Mouse (Mus musculus): ENCODE data around the gene Myh14. TPM values are rescaled to one million over a fixed set of nuclear protein-coding genes. Genes with fewer than 3 reads are reported as not detected.

Gene Myh14
- polyA plus RNA-seq, 1 experiment from 2014 or later = 2.2 TPM

DNA sequence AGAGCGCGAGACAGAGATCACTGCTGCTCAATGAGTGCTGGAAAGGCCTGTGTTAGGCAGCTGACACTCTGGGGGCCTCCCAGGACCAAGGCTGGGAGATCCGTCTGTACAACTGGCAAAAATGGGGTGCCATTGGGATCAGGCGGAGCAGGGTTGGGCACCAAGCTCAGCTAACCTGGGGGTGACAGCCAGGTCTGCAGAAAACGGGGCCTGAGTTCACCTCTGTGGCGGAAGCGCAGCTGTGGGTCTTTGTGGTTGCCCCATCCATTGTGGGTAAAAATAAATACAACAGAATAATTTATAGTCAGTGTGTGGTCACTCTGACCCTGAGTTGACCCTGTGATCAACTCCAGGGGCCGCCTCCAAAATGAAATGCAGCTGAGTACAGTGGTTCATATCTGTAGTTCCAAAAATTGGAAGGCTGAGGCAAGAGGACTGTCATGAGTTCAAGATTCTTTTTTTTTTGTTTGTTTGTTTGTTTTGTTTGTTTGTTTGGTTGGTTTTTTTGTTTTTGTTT is 21.5 kb downstream of the Myh14 start:
- peaks cover 14% of the 10 kb centered on the region for H3K27me3 ChIP-seq (ENCODE audit: control insufficient read depth, insufficient read depth, low read length)
- H3K4me1 ChIP-seq (ENCODE audit: control insufficient read depth, insufficient read depth, low read length) = no peaks in the 10 kb centered on the region
- DNase-seq (ENCODE audit: low spot score) = no peak
- H3K9ac ChIP-seq (ENCODE audit: low read length) = no peak overlapping the region
- ATAC-seq (ENCODE audit: insufficient read depth, low FRiP score, low TSS enrichment) = no peak
- H3K4me2 ChIP-seq (ENCODE audit: low read depth) = no peak overlapping the region
- H3K9me3 ChIP-seq (ENCODE audit: control insufficient read depth, low read length) = no peaks in the 10 kb centered on the region
- no peak overlapping the region for H3K27ac ChIP-seq (ENCODE audit: low read depth, low read length)
- 64% methylated on average over 8 of the region's 8 CpGs for WGBS
- no peak overlapping the region for H3K4me3 ChIP-seq (ENCODE audit: low read depth, low read length)
- H3K36me3 ChIP-seq (ENCODE audit: control insufficient read depth, insufficient read depth, low read length) = no peaks in the 10 kb centered on the region

GRCm38 (mm10) chr7:44647729-44648128 is 22.9 kb downstream of the Myh14 start:
- peaks cover 14% of the 10 kb centered on the region for H3K27me3 ChIP-seq (ENCODE audit: control insufficient read depth, insufficient read depth, low read length)
- H3K9ac ChIP-seq (ENCODE audit: low read length) = no peak overlapping the region
- H3K9me3 ChIP-seq (ENCODE audit: control insufficient read depth, low read length) = no peaks in the 10 kb centered on the region
- H3K27ac ChIP-seq (ENCODE audit: low read depth, low read length) = no peak overlapping the region
- no peaks in the 10 kb centered on the region for H3K4me1 ChIP-seq (ENCODE audit: control insufficient read depth, insufficient read depth, low read length)
- no peak overlapping the region for H3K4me3 ChIP-seq (ENCODE audit: low read depth, low read length)
- no peaks in the 10 kb centered on the region for H3K36me3 ChIP-seq (ENCODE audit: control insufficient read depth, insufficient read depth, low read length)
- no peak for DNase-seq (ENCODE audit: low spot score)
- H3K4me2 ChIP-seq (ENCODE audit: low read depth) = no peak overlapping the region
- no peak for ATAC-seq (ENCODE audit: insufficient read depth, low FRiP score, low TSS enrichment)
- 75% methylated on average over 10 of the region's 10 CpGs for WGBS

DNA sequence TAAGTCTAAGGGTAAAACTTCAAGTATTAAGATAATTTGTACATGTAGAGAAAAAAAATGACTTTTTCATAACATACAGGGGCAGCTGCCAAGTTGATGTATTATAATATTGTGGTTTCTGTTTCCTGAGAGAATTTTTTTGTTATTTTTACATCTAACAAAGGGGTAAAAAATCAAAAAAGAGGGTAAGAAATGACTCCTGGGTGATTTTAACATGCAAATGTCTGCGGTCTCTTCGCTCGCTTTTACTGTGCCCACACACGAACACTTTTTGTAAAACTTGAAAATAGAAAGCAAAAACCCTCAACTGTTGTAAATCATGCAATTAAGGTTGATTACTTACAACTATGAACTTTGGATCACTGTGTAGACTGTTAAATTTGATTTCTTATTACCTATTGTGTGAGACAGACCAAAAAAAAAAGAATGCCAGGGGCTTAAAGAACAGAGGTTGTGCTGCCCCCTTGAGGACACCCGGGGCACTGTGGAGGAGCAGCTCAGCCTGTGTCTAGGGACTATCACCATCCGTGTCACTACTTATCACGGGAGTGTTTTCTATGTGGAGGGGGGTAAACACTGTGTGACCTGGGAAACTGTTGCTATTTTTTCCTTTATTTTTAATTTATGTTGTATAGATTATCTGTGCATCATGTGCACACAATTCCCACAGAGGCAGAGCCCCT is 23.5 kb downstream of the Myh14 start:
- Histone ChIP-seq H3K27ac (ENCODE audit: low read depth, low read length) (no peak overlapping the region), H3K9ac (ENCODE audit: low read length) (no peak overlapping the region), H3K4me3 (ENCODE audit: low read depth, low read length) (no peak overlapping the region), H3K27me3 (ENCODE audit: control insufficient read depth, insufficient read depth, low read length) (peaks cover 14% of the 10 kb centered on the region), H3K4me1 (ENCODE audit: control insufficient read depth, insufficient read depth, low read length) (no peaks in the 10 kb centered on the region), H3K36me3 (ENCODE audit: control insufficient read depth, insufficient read depth, low read length) (no peaks in the 10 kb centered on the region), H3K9me3 (ENCODE audit: control insufficient read depth, low read length) (no peaks in the 10 kb centered on the region), H3K4me2 (ENCODE audit: low read depth) (no peak overlapping the region)
- ATAC-seq (ENCODE audit: insufficient read depth, low FRiP score, low TSS enrichment) (no peak), DNase-seq (ENCODE audit: low spot score) (peak; percentile 79)
- WGBS = 52% methylated on average over 7 of the region's 7 CpGs

DNA sequence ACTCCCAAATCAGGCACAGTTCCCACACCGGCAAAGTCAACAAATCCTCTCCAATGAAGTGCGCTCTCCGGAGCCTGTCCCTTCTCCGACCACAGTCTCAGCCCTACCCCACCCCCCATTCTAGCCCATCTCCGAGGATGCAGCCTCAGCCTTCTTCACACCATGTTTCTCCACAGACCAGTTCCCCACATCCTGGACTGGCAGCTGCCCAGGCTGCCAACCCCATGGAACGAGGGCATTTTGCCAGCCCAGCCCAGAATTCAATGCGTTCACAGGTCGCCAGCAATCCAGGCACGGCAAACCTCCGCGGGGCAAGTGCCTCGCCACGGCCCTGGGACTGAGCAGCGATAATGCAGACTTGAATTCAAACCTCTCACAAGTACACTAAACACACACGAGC is 24.7 kb downstream of the Myh14 start:
- Histone ChIP-seq H3K4me2 (ENCODE audit: low read depth) (no peak overlapping the region), H3K27ac (ENCODE audit: low read depth, low read length) (no peak overlapping the region), H3K36me3 (ENCODE audit: control insufficient read depth, insufficient read depth, low read length) (no peaks in the 10 kb centered on the region), H3K4me1 (ENCODE audit: control insufficient read depth, insufficient read depth, low read length) (no peaks in the 10 kb centered on the region), H3K9ac (ENCODE audit: low read length) (no peak overlapping the region), H3K4me3 (ENCODE audit: low read depth, low read length) (no peak overlapping the region), H3K27me3 (ENCODE audit: control insufficient read depth, insufficient read depth, low read length) (peaks cover 20% of the 10 kb centered on the region), H3K9me3 (ENCODE audit: control insufficient read depth, low read length) (no peaks in the 10 kb centered on the region)
- ATAC-seq (ENCODE audit: insufficient read depth, low FRiP score, low TSS enrichment) (no peak), DNase-seq (ENCODE audit: low spot score) (no peak)
- WGBS = 26% methylated on average over 15 of the region's 15 CpGs

- peaks cover 27% of the 10 kb centered on the region for H3K27me3 ChIP-seq (ENCODE audit: control insufficient read depth, insufficient read depth, low read length)
- H3K9me3 ChIP-seq (ENCODE audit: control insufficient read depth, low read length) = no peaks in the 10 kb centered on the region
- no peaks in the 10 kb centered on the region for H3K4me1 ChIP-seq (ENCODE audit: control insufficient read depth, insufficient read depth, low read length)
- no peak overlapping the region for H3K9ac ChIP-seq (ENCODE audit: low read length)
- H3K4me2 ChIP-seq (ENCODE audit: low read depth) = no peak overlapping the region
- ATAC-seq (ENCODE audit: insufficient read depth, low FRiP score, low TSS enrichment) (no peak), DNase-seq (ENCODE audit: low spot score) (no peak)
- 79% methylated on average over 5 of the region's 5 CpGs for WGBS
- H3K4me3 ChIP-seq (ENCODE audit: low read depth, low read length) = no peak overlapping the region
- no peaks in the 10 kb centered on the region for H3K36me3 ChIP-seq (ENCODE audit: control insufficient read depth, insufficient read depth, low read length)
- H3K27ac ChIP-seq (ENCODE audit: low read depth, low read length) = no peak overlapping the region
These were observed 25.4 kb downstream of the Myh14 start for GRCm38 (mm10) chr7:44645256-44645655.

DNA sequence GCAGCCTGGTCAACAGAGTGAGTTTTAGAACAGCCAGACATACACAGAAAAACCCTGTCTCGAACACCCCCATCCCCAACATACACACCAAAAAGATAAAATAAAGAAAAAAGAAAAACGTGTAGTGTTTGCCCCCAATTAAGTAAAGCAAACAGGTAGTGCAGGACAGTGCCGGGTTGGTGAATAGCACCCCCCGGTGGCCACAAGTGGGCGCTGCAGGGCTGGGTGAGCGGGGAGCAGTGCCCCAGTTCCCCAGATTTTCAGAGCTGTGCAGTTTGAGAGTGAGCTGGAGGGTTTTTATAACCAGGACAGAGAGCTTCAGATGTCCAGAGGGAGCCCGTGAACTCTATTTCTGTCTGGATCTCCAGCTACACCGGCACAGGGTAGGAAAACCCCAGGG is 28.8 kb downstream of the Myh14 start:
- Histone ChIP-seq H3K4me3 (ENCODE audit: low read depth, low read length) (no peak overlapping the region), H3K27ac (ENCODE audit: low read depth, low read length) (no peak overlapping the region), H3K27me3 (ENCODE audit: control insufficient read depth, insufficient read depth, low read length) (peaks cover 50% of the 10 kb centered on the region), H3K9me3 (ENCODE audit: control insufficient read depth, low read length) (no peaks in the 10 kb centered on the region), H3K36me3 (ENCODE audit: control insufficient read depth, insufficient read depth, low read length) (no peaks in the 10 kb centered on the region), H3K4me2 (ENCODE audit: low read depth) (no peak overlapping the region), H3K4me1 (ENCODE audit: control insufficient read depth, insufficient read depth, low read length) (no peaks in the 10 kb centered on the region), H3K9ac (ENCODE audit: low read length) (no peak overlapping the region)
- DNase-seq (ENCODE audit: low spot score) = no peak
- no peak for ATAC-seq (ENCODE audit: insufficient read depth, low FRiP score, low TSS enrichment)
- 31% methylated on average over 8 of the region's 8 CpGs for WGBS

DNA sequence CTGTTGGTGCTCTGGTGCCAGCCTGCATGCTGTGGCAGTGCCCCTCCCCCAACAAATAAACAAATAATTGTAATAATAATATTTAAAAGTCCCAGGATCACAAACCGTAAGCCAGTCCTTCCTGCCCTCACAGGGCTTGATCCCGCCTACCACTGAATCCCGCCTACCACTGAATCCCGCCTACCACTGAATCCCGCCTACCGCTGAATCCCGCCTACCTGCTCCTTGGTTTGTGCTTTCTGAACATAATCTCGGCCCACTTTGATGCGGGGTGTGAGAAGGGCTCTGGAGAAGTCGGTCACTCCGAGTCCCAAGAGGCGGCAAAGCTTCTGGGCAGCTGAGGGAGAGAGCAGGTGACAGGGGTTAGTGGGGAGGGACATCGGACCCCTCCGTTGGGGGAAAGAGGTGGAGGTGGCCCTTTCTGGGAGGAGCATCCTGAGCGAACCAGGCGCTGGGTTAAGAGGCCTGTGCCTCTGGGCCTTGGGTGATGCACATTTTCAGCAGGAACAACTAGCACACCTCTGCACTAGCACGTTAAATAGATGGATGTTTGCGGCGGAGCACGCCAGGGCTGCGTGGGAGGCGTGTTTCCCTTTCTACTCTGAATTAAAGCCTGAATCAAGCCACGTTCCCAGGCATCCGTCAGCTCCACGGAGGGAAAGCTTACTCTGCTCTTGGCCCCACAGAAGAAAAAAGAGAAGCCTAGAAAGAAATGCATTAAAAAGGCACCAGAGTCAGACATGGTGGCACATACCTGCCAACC is 29.6 kb downstream of the Myh14 start:
- H3K4me2 ChIP-seq (ENCODE audit: low read depth) = 0 out of 2 replicates have a peak overlapping the region, but pooled peaks have one; percentile 2

DNA sequence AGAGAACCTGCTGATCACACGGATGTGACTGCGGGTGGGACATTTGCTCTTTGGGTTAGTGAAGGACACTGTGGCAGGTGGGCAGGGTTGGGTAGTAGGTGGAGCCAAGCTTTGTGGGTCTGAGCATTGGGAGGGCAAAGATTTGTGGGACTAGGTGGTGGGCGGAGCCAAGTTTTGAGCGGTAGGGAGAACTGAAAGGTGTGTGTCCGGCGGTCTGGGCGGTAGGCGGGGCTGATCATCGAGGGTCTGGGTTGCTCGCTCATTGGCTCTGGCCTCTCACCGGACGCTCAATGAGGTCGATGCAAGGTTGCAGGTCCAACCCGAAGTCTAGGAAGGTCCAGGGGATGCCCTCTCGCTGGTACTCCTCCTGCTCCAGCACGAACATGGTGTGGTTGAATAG is 32.0 kb downstream of the Myh14 start:
- ATAC-seq (ENCODE audit: insufficient read depth, low FRiP score, low TSS enrichment) (no peak), DNase-seq (ENCODE audit: low spot score) (no peak)
- Histone ChIP-seq H3K4me1 (ENCODE audit: control insufficient read depth, insufficient read depth, low read length) (no peaks in the 10 kb centered on the region), H3K4me2 (ENCODE audit: low read depth) (peak overlapping the region; percentile 20), H3K9me3 (ENCODE audit: control insufficient read depth, low read length) (no peaks in the 10 kb centered on the region), H3K36me3 (ENCODE audit: control insufficient read depth, insufficient read depth, low read length) (no peaks in the 10 kb centered on the region), H3K4me3 (ENCODE audit: low read depth, low read length) (peak overlapping the region; percentile 11; the same call in 1 of the 2 replicates), H3K27me3 (ENCODE audit: control insufficient read depth, insufficient read depth, low read length) (peaks cover 36% of the 10 kb centered on the region), H3K27ac (ENCODE audit: low read depth, low read length) (no peak overlapping the region), H3K9ac (ENCODE audit: low read length) (no peak overlapping the region)
- 2% methylated on average over 16 of the region's 16 CpGs for WGBS

More for the DNA sequence above, 29.6 kb downstream of the Myh14 start:
- no peak overlapping the region for H3K4me3 ChIP-seq (ENCODE audit: low read depth, low read length)
- H3K9me3 ChIP-seq (ENCODE audit: control insufficient read depth, low read length) = no peaks in the 10 kb centered on the region
- peaks cover 48% of the 10 kb centered on the region for H3K27me3 ChIP-seq (ENCODE audit: control insufficient read depth, insufficient read depth, low read length)
- DNase-seq (ENCODE audit: low spot score) (no peak), ATAC-seq (ENCODE audit: insufficient read depth, low FRiP score, low TSS enrichment) (no peak)
- 21% methylated on average over 25 of the region's 25 CpGs for WGBS
- no peak overlapping the region for H3K9ac ChIP-seq (ENCODE audit: low read length)
- no peak overlapping the region for H3K27ac ChIP-seq (ENCODE audit: low read depth, low read length)
- no peaks in the 10 kb centered on the region for H3K36me3 ChIP-seq (ENCODE audit: control insufficient read depth, insufficient read depth, low read length)
- no peaks in the 10 kb centered on the region for H3K4me1 ChIP-seq (ENCODE audit: control insufficient read depth, insufficient read depth, low read length)

DNA sequence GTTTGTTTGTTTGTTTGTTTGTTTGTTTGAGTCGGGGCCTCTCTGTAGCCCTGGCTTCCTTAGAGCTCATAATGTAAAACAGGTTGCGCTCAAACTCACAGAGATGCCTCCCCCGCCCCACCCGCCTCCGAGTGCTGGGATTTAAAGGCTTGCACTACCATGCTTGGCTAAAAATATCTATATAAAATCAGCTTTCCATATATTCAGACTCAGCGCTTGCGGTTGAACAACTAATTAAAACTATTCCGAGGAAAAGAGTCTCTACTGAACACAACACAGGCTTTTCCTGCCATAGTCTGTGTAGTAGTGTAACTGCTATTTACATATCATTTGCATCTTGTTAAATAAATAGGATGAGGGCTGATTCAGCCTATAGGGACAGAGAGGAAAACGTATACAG is 34.0 kb downstream of the Myh14 start:
- H3K27me3 ChIP-seq (ENCODE audit: control insufficient read depth, insufficient read depth, low read length) = peaks cover 36% of the 10 kb centered on the region
- H3K4me1 ChIP-seq (ENCODE audit: control insufficient read depth, insufficient read depth, low read length) = no peaks in the 10 kb centered on the region
- H3K27ac ChIP-seq (ENCODE audit: low read depth, low read length) = no peak overlapping the region
- H3K4me2 ChIP-seq (ENCODE audit: low read depth) = no peak overlapping the region
- WGBS = 87% methylated on average over 9 of the region's 9 CpGs
- no peaks in the 10 kb centered on the region for H3K9me3 ChIP-seq (ENCODE audit: control insufficient read depth, low read length)
- H3K9ac ChIP-seq (ENCODE audit: low read length) = no peak overlapping the region
- DNase-seq (ENCODE audit: low spot score) (no peak), ATAC-seq (ENCODE audit: insufficient read depth, low FRiP score, low TSS enrichment) (no peak)
- no peak overlapping the region for H3K4me3 ChIP-seq (ENCODE audit: low read depth, low read length)
- H3K36me3 ChIP-seq (ENCODE audit: control insufficient read depth, insufficient read depth, low read length) = no peaks in the 10 kb centered on the region

All from neural tube, embryonic 11.5 days (tissue).